28 mouse cellular contexts compared by ENCODE assay signal in the genomic region with DNA sequence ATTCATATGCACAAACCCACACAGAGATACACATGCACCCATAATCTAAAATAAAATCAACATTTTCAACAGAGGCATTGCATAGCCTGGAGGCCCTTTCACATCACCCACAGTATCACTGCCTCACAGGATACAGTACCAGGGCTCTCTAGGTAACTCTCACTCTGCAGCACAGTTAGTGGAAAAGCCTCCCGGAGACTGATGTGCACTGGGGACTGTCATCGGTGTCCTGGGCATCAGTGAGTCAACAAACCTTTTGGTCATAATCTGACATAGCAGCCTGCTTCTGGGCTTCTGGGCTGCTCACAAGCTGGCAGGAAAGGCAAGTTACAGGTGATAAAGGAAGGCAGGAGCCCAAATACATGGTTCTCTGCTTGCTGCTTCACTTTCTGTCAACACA.
"Had no signal": no experiment of that assay in that cellular context is flagged by ENCODE, and none has a peak within 500 bp of the region (broad histone marks: within the 10 kb centered on the region; RNA-seq: fewer than 3 reads in every experiment).

No protein-coding gene starts in this region.

- H3K27ac ChIP-seq: limb, embryonic 10.5 days; limb, embryonic 12.5 days; limb, embryonic 13.5 days; limb, embryonic 15.5 days; liver, embryonic 12.5 days; liver, embryonic 13.5 days; liver, embryonic 14.5 days; liver, embryonic 15.5 days; lung, embryonic 15.5 days; macrophage; midbrain, embryonic 10.5 days; midbrain, embryonic 12.5 days; midbrain, embryonic 13.5 days; midbrain, embryonic 15.5 days; neural tube, embryonic 12.5 days had no signal

- DNase-seq: left cerebral cortex, postnatal 4 days; liver; liver, embryonic 13.5 days; liver, postnatal 0 days; lung, adult 18-20 months; lung, adult 2 months; lung, embryonic 14.5 days; lung, postnatal 10 days; lung, postnatal 14 days; lung, postnatal 36 days; lung, postnatal 4 days; midbrain, embryonic 14.5 days had no signal

- H3K4me3 ChIP-seq: limb, embryonic 10.5 days; limb, embryonic 12.5 days; limb, embryonic 13.5 days; limb, embryonic 15.5 days; liver, embryonic 12.5 days; liver, embryonic 13.5 days; liver, embryonic 15.5 days; lung, embryonic 15.5 days; megakaryocyte, embryonic 14.5 days; midbrain, embryonic 10.5 days; midbrain, embryonic 12.5 days; midbrain, embryonic 13.5 days; midbrain, embryonic 15.5 days; myocyte; neural tube, embryonic 12.5 days had no signal

- H3K36me3 ChIP-seq: limb, embryonic 12.5 days; limb, embryonic 13.5 days; liver, embryonic 12.5 days; liver, embryonic 13.5 days; liver, embryonic 15.5 days; lung, embryonic 15.5 days; midbrain, embryonic 12.5 days; midbrain, embryonic 15.5 days had no signal

- H3K4me1 ChIP-seq: liver, embryonic 12.5 days; liver, embryonic 13.5 days; liver, embryonic 15.5 days; megakaryocyte, embryonic 14.5 days had no signal

- H3K9me3 ChIP-seq: limb, embryonic 10.5 days; limb, embryonic 13.5 days; limb, embryonic 15.5 days; liver, embryonic 12.5 days; liver, embryonic 13.5 days; liver, embryonic 15.5 days; lung, embryonic 15.5 days; midbrain, embryonic 10.5 days; midbrain, embryonic 12.5 days; midbrain, embryonic 13.5 days; midbrain, embryonic 15.5 days; neural tube, embryonic 12.5 days had no signal

- H3K27me3 ChIP-seq: limb, embryonic 12.5 days; limb, embryonic 13.5 days; limb, embryonic 15.5 days; liver, embryonic 12.5 days; liver, embryonic 15.5 days; lung, embryonic 15.5 days; midbrain, embryonic 12.5 days; midbrain, embryonic 13.5 days; midbrain, embryonic 15.5 days; neural tube, embryonic 12.5 days had no signal
